Mouse (Mus musculus) 3134 (cell line): Measurements from ENCODE around the gene Plekhh3.

ENCODE experiments used
- DNase-seq: peaks from one replicate; pipeline ENCODE4 v3.0.0-alpha.2; 2011; ENCODE audit warnings: low spot score; ENCODE audit not compliant: insufficient read length; ENCODE audit errors: extremely low read depth

The Plekhh3 gene

GRCm38 (mm10) chr11:101154648-101155047 lies 16.5 kb downstream of the Plekhh3 start:
- no peak for DNase-seq

GRCm38 (mm10) chr11:101152825-101153224 lies 18.3 kb downstream of the Plekhh3 start:
- DNase-seq: no peak

GRCm38 (mm10) chr11:101151063-101151462 lies 20.1 kb downstream of the Plekhh3 start:
- DNase-seq: no peak

GRCm38 (mm10) chr11:101149178-101150105 lies 21.7 kb downstream of the Plekhh3 start:
- DNase-seq: no peak

GRCm38 (mm10) chr11:101148751-101149150 lies 22.4 kb downstream of the Plekhh3 start:
- no peak for DNase-seq

GRCm38 (mm10) chr11:101146377-101146776 lies 24.8 kb downstream of the Plekhh3 start:
- no peak for DNase-seq

- DNase-seq: no peak
Measured at GRCm38 (mm10) chr11:101143338-101144225, 27.6 kb downstream of the Plekhh3 start.

- no peak for DNase-seq
Measured at GRCm38 (mm10) chr11:101142215-101142967, 28.8 kb downstream of the Plekhh3 start.

- no peak for DNase-seq
Measured at GRCm38 (mm10) chr11:101141088-101141487, 30.1 kb downstream of the Plekhh3 start.

GRCm38 (mm10) chr11:101140164-101140819 lies 30.9 kb downstream of the Plekhh3 start:
- DNase-seq: no peak

- peak; percentile 34 for DNase-seq
Measured at GRCm38 (mm10) chr11:101138536-101139181, 32.5 kb downstream of the Plekhh3 start.

GRCm38 (mm10) chr11:101137000-101137399 lies 34.2 kb downstream of the Plekhh3 start:
- no peak for DNase-seq

GRCm38 (mm10) chr11:101134217-101134865 lies 36.8 kb downstream of the Plekhh3 start:
- DNase-seq: no peak

GRCm38 (mm10) chr11:101133037-101133436 lies 38.1 kb downstream of the Plekhh3 start:
- DNase-seq: no peak

- DNase-seq: no peak
Measured at GRCm38 (mm10) chr11:101131701-101132100, 39.5 kb downstream of the Plekhh3 start.

- DNase-seq: no peak
Measured at GRCm38 (mm10) chr11:101131187-101131586, 40.0 kb downstream of the Plekhh3 start.

- no peak for DNase-seq
Measured at GRCm38 (mm10) chr11:101130056-101130756, 40.9 kb downstream of the Plekhh3 start.

- no peak for DNase-seq
Measured at GRCm38 (mm10) chr11:101128996-101129577, 42.1 kb downstream of the Plekhh3 start.
